Mouse (Mus musculus): ENCODE data around the gene Gm21954. TPM values are rescaled to one million over a fixed set of nuclear protein-coding genes. Genes with fewer than 3 reads are reported as not detected.

Gene Gm21954
- polyA plus RNA-seq (2014; fragmentation: Illumina TruSeq; extraction: RNeasy Lipid Tissue Mini Kit (QIAGEN cat#74804); ENCODE audit: insufficient read depth, low read depth, low replicate concordance) = not detected

GRCm38 (mm10) chr3:55472110-55472509, at the start of gene Gm21954:
TSS of gene Gm21954 (minus strand) at chr3:55472210.

Other genes with a start within 250 kb of the Gm21954 start
- gene Dclk1, start 229.8 kb downstream of the Gm21954 start, polyA plus RNA-seq (2014; fragmentation: Illumina TruSeq; extraction: RNeasy Lipid Tissue Mini Kit (QIAGEN cat#74804); ENCODE audit: insufficient read depth, low read depth, low replicate concordance) = 2.0 TPM

Measured in lung, adult 10 weeks (tissue).